Mouse (Mus musculus): Measurements from ENCODE around the gene Aloxe3.

DNA sequence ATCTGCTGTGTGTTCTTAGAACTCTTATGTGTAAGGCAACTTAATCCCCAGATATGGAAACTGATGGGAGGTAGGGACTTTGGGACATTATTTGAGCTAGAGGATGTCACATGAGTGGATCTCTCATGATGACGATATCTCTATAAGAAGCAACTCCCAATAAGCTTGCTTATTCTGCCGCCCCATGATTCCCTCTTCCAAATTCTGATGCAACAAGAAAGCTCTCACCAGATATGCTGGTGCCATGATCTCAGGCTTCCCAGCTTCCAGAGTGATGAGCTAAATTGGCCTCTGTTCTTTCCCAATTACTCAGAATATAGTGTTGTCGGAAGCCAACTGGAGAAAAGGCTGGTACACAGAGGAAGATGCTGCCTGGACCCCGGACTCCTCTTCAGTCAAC is 13.8 kb upstream of the Aloxe3 start:
- TF ChIP-seq ZKSCAN1 (IDR thresholded peaks at IDR 0.05; ENCODE audit: borderline replicate concordance, low read depth, low read length): no peak
- no peak for TF ChIP-seq CTCF (conservative IDR thresholded peaks at IDR 0.05 in 1 of 2, IDR thresholded peaks at IDR 0.05 in 1 of 2; ENCODE audit: low read depth in 2 of 2, low read length in 2 of 2)
- TF ChIP-seq JUN (IDR thresholded peaks at IDR 0.05; ENCODE audit: insufficient read depth, low read depth, low read length): no peak
- TF ChIP-seq EP300 (IDR thresholded peaks at IDR 0.05; ENCODE audit: low read length): no peak

Measured in CH12.LX (cell line).